Mouse (Mus musculus): ENCODE results near the gene Flrt1.

- TF ChIP-seq CTCF (IDR thresholded peaks at IDR 0.05; ENCODE audit: borderline replicate concordance, insufficient read depth, low read depth, low read length) (no peak), POLR2A (IDR thresholded peaks at IDR 0.05; ENCODE audit: borderline replicate concordance, insufficient read depth, low read length) (no peak)
These were observed 61.2 kb downstream of the Flrt1 start for GRCm38 (mm10) chr19:7044279-7044678.

All from cerebellum, adult 2 months (tissue).